Mouse (Mus musculus): ENCODE measurements around the gene Fam107b.
"Not testable (repeated sequence)": the region's sequence is repeated elsewhere in the genome, so short reads cannot be mapped to it uniquely, and the experiment has no call there.

The Fam107b gene

DNA sequence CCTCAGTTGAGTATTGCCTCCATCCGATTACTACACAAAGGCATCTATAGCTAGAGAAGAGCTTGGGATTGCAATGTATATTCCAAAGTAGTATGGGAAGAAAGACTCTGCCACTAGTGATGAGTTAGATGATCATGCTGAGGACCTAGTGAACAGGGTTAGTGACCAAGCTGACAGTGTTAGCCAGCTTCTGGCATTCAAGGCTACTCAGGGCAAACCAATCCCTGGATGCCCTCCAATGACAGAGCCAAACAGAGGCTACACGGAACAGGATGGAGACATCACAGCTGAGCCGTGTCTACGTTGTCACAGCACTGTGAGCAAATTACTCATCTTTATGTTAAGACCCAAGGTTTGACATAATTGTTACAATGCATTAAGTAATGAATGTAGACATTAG, 138.3 kb downstream of the Fam107b start:
- in situ Hi-C loops (cut with MboI; ENCODE audit: low sequenced_read_pairs): no loop called here

DNA sequence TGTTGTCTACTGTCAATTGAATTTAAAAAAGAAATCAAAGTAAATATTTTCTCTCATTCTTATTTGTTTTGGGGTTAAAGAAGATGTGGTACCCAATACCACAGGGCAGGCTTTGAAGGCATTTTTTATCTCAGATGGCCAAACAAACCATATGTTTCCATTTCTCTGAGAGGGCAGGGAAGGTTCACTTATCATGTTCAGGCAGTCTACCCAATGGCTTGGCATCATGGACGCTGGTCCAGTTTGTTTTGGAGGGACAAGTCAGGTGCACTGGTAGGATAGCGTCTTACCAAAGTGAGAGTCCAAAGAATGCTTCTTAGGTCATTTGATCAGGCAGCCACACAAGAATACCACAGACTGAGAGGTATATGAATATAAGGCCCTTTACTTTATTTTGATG, 139.6 kb downstream of the Fam107b start:
- in situ Hi-C loops (cut with MboI; ENCODE audit: low sequenced_read_pairs): no loop called here

DNA sequence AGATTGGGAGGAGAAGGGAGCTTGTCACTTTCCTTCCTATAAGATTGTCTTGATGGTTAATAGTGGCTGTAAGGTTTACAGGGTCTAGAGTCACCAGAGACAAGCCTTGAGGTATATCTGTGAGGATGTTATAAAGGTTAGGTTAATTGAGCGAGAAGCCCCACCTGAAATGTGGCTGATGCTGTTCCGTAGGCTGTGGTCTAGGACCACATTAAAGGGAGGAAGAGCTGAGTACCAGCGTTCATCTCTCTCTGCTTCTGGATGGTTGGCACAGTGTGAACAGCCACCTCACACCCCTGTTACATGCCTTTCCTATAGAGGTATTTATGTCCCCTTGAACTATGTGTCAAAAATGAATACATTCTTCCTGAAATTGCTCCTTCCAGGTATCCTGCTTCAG, 140.2 kb downstream of the Fam107b start:
- in situ Hi-C loops (cut with MboI; ENCODE audit: low sequenced_read_pairs): no loop called here

- in situ Hi-C loops (cut with MboI; ENCODE audit: low sequenced_read_pairs): no loop called here
Measured at GRCm38 (mm10) chr2:3712369-3713042, 142.2 kb downstream of the Fam107b start.

DNA sequence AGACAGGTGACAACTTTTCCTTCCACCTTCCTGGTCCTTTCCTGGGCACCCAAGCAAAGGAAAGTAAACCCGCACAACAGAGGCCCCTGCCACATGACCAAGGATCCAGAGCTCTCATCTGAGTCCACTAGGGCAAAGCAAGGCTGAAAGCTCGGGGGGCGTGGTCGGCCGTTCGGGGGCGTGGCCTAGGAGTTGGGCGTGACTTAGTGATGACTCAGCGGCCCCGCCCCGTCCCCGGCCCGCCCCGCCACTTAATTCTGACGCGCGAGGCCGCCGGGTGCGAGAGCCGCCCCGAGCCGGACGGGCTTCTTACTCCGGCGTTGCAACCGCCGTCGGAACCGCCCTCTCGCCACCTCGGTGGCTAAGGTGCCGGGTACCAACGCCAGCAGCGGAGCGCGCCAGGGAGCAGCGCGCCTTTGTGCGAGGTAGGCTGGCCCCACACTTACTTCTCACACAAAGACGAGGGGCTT, 143.0 kb downstream of the Fam107b start:
- in situ Hi-C loops (cut with MboI; ENCODE audit: low sequenced_read_pairs): no loop called here

- in situ Hi-C loops (cut with MboI; ENCODE audit: low sequenced_read_pairs): no loop called here
Measured at GRCm38 (mm10) chr2:3713682-3714361, 143.5 kb downstream of the Fam107b start.

GRCm38 (mm10) chr2:3714511-3714910, 144.2 kb downstream of the Fam107b start:
- in situ Hi-C loops (cut with MboI; ENCODE audit: low sequenced_read_pairs): no loop called here

DNA sequence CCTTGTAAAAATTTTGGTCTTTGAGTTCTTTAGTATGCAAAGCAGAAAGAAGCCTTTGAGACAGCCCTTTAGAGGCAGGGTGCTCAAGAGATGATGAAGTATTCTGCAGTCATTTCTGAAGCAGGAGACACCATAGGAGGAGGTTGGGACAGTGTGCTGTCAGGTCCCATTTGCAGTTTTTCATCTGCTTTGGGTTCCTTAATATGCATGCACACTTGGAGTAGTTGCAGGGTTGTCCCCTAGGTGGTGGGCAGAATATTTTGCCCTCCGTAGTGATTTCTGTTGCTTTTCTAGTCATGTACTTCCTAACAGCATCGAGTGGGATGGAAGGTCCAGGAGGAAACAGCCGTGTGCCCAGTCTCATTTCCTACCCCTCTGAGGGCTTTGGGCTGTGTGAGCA, 145.1 kb downstream of the Fam107b start:
- in situ Hi-C loops (cut with MboI; ENCODE audit: low sequenced_read_pairs): no loop called here

DNA sequence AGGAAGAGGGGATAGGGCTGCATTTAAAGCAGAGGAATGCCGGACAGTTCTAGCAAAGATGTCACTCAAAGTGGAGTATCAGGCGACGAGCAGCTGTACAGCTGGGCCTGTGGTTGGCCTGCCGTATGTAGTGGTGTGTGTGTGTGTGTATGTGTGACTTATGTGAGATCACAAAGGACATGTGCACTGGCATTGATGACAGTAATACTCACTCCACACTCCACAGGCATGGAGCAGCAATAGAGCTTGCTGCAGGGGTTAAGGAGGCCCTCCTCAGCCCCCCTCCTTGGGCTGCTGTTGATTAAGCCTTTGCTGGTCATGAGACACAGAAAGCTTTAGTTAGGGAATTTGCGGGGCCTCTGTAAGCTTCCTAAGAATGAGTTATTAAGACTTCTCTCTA, 147.0 kb downstream of the Fam107b start:
- in situ Hi-C loops (cut with MboI; ENCODE audit: low sequenced_read_pairs): no loop called here

GRCm38 (mm10) chr2:3717847-3718246, 147.6 kb downstream of the Fam107b start:
- in situ Hi-C loops (cut with MboI; ENCODE audit: low sequenced_read_pairs): no loop called here

GRCm38 (mm10) chr2:3719436-3720121, 149.3 kb downstream of the Fam107b start:
- in situ Hi-C loops (cut with MboI; ENCODE audit: low sequenced_read_pairs): not testable (repeated sequence)

- in situ Hi-C loops (cut with MboI; ENCODE audit: low sequenced_read_pairs): no loop called here
Measured at GRCm38 (mm10) chr2:3721107-3721506, 150.8 kb downstream of the Fam107b start.

DNA sequence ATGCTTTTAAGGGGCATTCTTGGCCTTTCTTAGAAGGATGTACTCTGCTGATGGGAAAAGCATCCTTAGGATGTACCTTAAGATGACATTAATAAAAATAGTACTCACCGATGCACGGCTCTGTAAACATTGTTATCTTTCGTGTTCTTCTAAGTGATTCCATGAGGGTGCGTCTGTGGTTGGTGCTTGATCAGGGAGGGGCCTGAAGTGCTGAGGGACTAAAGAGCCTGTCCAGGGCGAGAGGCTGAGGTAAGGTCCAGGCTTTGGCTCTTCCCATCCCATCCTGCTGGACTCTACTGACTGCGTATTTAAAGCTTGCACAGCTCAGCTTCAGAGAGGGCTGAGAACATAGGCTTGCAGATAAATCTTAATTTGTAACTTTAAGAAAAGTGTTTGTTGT, 151.7 kb downstream of the Fam107b start:
- in situ Hi-C loops (cut with MboI; ENCODE audit: low sequenced_read_pairs): no loop called here

DNA sequence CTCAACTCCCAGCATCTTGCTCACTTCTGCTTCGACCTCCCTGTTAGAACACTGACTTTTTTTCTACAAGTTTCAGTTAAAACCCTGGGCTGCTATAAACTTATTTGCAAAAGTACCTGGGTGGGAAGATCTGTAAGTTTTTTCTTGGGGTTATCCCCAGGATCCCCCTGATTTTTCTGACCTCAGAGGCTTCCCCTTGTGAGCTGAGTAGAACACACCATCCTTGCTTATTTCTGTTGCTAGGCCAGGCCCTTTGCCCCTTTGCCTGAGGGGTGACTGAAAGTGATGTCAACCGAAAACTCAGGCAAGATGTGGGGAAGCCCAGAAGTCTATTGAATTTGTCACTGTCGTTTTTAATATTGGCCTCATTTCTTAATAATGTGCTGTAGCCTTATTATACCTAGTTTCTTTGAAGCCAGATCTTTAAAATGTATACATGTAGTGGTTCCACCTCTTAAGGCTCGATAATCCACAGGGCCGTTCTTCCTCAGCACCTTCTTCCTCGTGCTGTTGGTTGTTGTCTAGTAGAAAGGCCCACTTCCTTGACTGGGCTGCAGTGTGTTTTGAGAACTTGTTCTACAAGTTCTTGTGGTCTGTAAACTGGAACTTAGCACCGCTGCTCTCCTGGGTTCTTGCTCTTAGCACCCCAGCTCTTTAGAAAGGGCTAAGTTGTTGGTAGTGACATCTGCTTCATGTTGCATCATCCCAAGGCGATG, 153.3 kb downstream of the Fam107b start:
- in situ Hi-C loops (cut with MboI; ENCODE audit: low sequenced_read_pairs): no loop called here

- in situ Hi-C loops (cut with MboI; ENCODE audit: low sequenced_read_pairs): no loop called here
Measured at GRCm38 (mm10) chr2:3726501-3727078, 156.3 kb downstream of the Fam107b start.

- in situ Hi-C loops (cut with MboI; ENCODE audit: low sequenced_read_pairs): no loop called here
Measured at GRCm38 (mm10) chr2:3727225-3727930, 157.1 kb downstream of the Fam107b start.

DNA sequence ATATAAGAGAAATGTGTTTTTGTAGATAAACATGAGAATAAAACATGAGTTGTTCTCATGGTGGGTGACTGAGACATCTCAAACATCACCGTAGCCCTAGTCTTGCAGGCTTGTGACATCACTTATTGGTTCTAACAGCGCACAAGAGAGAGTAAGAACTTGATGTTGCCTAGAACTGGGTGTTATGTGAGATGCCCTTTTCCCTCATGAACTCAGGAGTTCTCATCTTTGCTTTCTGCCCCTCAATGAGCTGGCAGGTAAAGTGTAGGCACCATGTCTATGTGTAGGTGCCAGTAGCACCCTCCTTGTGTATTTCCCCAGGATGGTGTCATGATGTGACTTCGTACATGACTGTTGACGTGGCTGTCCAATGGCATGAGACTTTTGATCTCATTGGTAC, 157.8 kb downstream of the Fam107b start:
- in situ Hi-C loops (cut with MboI; ENCODE audit: low sequenced_read_pairs): no loop called here

- in situ Hi-C loops (cut with MboI; ENCODE audit: low sequenced_read_pairs): no loop called here
Measured at GRCm38 (mm10) chr2:3729586-3729985, 159.3 kb downstream of the Fam107b start.

DNA sequence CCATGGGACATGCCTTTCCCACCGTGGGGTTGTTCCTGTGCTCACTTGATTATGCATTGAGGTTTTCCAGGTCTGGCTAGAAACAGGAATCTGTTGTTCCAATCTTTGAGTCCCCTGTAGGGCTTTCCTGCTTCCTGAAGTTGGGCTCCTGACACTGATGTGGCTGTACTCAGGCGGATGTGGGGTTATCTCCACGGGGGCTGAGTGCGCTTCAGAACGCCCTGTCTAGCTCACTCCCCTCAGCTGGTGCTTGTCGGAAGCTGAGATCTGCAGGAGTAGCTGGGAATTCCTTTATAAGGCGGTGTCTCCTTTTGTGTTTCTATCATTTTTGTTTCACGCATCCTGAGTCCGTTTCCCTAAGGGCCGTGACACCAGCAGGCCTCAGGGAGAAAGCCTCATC, 160.5 kb downstream of the Fam107b start:
- in situ Hi-C loops (cut with MboI; ENCODE audit: low sequenced_read_pairs): no loop called here

DNA sequence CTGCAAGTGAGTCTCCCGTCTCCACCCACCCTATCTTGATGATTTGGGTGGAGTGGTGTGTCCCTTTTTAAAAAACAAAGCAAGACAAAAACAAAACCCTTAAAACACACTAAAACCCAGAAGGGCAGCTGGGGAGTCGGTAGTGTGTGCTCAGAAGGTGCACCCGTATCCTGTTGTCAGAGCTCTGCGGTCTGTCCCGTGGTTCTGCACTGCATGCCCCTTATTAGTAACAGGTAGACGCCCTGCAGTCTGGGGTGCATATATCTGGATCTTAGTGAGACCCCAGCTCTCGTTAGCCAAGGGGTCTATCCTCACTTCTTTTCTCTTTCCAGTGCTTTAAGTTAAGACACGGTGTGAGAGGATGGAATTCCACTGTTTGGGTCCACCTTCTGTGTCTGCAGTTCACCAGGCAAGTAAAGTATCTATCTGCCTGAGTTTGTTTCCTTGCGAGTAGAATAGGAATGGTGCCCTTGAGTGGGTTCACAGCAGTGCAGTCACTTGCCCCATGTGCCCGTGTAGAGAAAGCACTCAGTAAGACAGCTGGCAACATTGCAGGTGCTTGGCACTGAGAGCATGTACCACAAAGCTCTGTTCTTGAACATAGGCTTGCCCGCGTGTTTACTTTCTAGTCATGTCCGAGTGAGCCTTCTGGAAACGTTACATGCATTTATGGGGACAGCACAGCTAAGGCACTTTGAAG, 161.2 kb downstream of the Fam107b start:
- in situ Hi-C loops (cut with MboI; ENCODE audit: low sequenced_read_pairs): no loop called here

Measured in CH12F3 (cell line).